Mouse (Mus musculus): ENCODE measurements around the gene Wdhd1. TPM values are rescaled to one million over a fixed set of nuclear protein-coding genes. Genes with fewer than 3 reads are reported as not detected.
A peak's percentile ranks its signal among the peaks of the same experiment; 100 is the strongest.

Gene Wdhd1
- polyA plus RNA-seq, 1 experiment: 6.6 TPM

DNA sequence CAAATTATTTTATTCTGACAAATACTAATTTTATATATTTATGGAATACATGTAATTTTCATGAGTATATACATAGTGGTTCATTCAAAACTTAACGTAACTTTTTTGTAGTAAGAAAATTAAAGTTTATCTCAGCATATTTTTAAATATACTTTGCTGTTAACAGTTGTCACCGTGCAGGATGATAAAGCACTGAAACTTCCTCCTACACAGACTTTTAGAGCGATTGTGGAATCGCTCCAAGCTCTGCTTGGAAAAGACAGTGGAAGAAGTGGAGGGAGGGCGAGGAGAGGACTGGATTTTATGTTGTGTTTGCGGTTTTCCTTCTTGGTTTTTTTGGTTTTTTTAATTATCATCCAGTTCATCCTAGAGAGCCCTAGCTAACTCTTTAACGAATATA, 6.9 kb upstream of the Wdhd1 start:
- DNase-seq (ENCODE audit: extremely low spot score in 1 of 2, low spot score in 1 of 2): peak in 1 of 2 experiments; percentile 45

DNA sequence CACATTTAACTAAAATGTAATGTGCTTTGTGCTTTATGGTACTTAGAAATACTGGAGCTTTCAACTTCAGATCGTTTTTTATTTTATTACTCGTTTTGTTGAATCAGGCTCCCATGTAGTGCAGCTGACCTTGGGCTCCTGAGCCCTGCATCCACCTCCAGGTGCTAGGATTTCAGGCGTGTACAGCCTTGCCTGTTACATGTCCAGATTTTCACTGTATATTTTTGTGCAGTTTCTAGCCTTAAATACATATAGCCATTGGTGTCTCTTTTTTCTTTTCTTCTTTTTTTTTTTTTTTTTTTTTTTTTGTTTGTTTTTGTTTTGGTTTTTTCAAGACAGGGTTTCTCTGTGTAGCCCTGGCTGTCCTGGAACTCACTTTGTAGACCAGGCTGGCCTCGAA, 4.9 kb upstream of the Wdhd1 start:
- DNase-seq (ENCODE audit: extremely low spot score in 1 of 2, low spot score in 1 of 2): no peak

DNA sequence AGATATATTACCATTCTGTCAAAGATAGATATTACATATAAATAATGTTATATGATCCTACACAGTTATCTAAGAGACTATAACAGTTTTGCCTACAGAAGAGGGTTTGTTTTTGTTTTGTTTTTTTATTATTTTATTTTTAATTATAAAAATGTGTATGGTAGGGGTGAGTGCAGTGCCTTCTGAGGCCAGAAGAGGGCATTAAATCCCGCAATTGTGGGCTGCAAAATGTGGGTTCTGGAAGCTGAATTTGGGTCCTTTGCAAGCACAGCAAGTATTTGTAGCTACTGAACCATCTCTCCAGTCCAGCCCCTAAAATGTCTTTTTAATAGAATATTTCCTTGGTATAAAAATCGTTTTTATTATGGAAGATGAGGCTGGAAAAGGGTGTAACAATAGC, 2.4 kb upstream of the Wdhd1 start:
- no peak for DNase-seq (ENCODE audit: extremely low spot score in 1 of 2, low spot score in 1 of 2)

DNA sequence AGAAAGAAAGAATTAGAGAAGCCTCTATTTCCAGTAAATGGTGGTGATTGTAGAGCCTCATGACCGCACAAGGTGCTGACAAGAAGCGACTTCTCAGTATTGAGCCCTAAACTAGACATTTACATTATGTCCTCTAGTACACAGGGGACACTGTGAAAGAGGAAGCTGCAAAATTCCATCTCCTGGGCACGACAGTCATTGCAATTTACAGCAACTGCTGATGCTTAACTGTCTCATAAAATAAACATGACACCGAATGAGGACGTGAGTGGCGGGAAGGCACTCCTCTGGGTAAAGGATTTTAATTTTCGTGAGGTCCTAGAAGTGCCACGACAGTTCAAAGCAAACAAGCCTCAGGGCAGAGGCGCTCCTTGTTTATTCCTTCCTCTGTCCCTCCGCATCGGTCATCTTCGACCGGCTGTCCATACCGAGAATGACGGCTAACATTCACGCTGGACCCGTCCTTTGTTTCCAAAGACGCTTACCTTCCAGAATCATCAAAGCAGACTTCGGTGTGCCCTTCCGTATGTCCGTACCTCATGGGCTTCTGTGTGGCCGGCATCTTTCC, 537 bp downstream of the Wdhd1 start:
- no peak for DNase-seq (ENCODE audit: extremely low spot score in 1 of 2, low spot score in 1 of 2)

DNA sequence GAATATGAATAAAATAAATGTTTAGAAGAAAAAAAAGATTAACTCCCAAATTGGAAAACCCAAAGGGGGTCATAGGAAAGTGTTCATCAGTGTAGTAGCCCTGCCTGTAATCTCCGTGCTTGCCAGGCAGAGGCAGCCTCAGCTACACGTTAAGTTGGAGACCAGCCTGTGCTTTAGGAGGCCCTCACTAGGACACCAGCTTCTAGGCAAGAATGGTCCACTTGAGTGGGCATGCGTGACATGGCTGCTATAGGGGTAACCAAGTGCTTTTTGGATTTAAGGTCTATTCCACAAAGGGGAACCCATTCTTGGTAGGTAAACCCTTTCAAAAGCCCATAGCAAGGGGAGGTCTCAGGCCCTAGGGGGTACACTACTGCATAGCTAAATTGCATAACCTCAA, 1.2 kb downstream of the Wdhd1 start:
- no peak for DNase-seq (ENCODE audit: extremely low spot score in 1 of 2, low spot score in 1 of 2)

DNA sequence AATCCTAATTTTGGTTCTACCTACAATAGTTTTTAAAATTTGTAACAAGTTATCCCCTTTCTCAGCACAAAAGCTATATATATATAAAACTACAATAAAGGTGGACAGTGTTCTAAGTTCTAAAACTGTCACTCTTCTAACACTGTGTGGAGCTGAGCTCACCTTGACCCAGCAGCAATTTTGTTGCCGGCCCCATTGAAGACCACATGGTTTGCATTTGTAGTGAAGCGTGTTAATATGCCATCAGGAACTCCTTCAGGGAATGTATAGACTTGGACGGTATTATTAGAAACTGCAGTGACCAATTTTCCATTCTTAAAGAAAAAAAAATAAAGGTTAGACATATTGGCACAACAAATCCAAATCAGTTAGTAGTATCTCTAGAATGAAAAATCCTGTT, 2.9 kb downstream of the Wdhd1 start:
- DNase-seq (ENCODE audit: extremely low spot score in 1 of 2, low spot score in 1 of 2): no peak

DNA sequence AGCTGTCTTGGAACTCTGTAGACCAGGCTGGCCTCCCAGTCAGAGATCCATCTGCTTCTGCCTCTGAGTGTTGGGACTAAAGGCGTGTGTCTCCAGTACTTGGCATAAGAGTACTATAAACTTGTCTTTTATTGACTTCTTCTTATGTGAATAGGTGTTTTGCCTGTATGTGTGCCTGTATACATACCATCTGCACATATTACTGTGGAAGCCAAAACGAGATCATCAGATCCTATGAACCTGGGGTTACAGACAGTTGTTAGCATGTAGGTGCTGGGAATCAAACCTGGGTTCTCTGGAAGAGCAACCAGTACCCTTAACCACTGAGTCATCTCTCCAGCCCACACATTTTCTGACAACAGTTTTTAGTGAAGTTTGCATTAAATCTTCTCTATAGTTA, 7.0 kb downstream of the Wdhd1 start:
- no peak for DNase-seq (ENCODE audit: extremely low spot score in 1 of 2, low spot score in 1 of 2)

DNA sequence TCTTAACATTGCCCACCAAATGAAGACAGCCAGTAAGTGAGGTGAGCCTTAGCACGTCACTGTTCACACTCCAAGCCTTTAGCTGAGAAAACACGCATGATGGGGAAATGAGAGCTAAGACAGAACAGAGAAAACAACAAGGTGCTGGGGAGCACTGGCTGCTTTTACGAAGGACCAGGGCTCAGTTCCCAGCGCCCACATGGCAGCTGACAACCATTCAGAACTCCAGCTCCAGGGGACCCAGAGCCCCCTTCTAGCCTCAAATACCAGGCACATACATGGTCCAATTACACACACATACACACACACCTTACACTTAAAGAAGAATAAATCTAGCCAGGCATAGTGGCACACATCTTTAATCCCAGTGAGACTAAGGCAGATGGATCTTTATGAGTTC, 7.6 kb downstream of the Wdhd1 start:
- DNase-seq (ENCODE audit: extremely low spot score in 1 of 2, low spot score in 1 of 2): no peak

DNA sequence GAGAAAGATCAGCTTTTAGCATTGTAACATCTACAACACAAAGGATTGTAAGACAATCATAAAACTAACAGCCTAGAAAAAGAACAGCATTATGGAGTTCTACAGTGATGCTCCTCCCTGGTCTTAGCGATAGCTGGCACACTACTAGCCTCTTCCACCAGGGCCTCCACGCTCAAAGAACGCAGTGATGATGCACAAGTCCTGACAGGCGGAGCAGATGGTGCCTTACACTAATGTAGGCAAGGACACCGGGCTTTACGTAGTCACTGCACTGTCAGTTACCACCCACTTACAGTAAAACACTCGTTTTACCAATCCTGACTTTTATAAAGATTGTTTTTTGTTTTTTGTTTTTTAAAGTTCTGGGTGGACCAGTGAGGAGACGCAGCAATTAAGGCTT, 10.8 kb downstream of the Wdhd1 start:
- peak in 1 of 2 experiments; percentile 25 for DNase-seq (ENCODE audit: extremely low spot score in 1 of 2, low spot score in 1 of 2)

DNA sequence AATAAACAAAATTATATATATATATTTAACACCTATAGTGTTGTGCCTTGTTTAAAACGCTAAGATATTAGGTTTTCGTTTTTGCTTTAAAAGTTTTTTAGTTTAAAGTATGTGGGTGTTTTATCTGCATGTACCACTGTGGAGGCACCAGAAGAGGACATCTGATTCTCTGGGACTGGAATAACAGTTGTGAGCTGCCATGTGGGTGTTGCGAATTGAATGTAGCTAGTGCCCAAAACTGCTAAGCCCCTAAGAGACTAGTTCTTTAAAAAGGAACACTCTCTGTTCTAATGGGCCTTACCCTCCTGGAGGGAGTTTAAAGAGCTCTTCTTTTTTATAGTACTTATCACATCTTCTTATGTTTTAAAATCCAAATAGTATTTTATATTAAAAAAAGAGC, 11.8 kb downstream of the Wdhd1 start:
- peak; percentile 40 to 49 for DNase-seq (ENCODE audit: extremely low spot score in 1 of 2, low spot score in 1 of 2)

DNA sequence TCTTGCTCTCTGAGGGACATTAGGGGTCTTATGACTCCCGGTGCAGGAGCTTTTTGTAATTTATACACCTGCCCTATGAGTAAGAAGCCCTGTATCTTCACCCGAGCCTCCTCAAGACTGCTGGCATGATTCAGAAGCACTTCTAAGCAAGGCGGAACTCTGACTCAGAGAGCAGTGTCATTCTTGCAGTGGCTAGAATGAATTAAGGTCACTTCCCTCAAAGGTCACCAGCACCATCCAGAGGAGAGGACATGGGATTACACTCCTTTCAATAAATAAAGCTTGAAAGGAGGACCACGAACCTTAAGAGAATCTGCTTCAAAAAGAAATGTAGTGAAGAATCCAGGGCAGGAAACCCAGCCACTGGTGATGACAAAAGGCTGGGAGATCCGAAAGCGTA, 26.8 kb downstream of the Wdhd1 start:
- DNase-seq (ENCODE audit: extremely low spot score in 1 of 2, low spot score in 1 of 2): no peak

DNA sequence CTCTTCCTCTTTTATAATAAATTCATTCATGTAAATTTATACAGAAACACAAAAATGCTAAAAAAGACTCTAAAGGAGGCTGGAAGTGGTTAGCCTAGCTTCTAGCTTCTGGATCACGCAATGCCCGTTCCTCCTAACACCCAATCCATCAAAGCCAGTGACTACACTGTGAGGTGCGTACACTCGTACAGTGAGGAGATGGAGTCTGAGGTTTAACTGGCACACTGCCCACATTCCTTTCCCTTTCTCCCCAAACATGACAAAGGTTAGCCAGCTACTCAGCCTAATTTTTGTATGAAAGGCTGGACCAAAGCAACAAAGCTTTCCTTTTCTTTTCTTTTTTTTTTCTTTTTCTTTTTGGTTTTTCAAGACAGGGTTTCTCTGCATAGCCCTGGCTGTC, 33.9 kb downstream of the Wdhd1 start:
- no peak for DNase-seq (ENCODE audit: extremely low spot score in 1 of 2, low spot score in 1 of 2)

DNA sequence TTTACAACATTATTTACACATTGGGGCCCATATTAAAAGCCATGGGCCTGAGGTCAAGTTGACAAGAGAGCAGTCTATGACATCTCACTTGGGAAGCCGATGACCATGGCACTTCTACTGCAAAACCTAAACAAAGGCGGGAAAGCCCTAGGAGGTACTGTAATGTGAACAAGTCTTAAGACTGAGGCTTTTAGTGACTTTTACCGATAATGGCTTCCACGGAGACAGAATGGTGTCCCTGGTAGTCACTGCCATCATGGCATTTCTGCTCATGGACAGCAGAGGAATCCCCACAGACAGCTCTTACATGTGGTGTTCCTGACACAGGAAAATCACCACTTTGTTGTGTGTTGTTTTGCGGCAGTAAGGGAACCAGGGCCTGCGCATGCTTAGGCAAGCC, 35.6 kb downstream of the Wdhd1 start:
- DNase-seq (ENCODE audit: extremely low spot score in 1 of 2, low spot score in 1 of 2): no peak

DNA sequence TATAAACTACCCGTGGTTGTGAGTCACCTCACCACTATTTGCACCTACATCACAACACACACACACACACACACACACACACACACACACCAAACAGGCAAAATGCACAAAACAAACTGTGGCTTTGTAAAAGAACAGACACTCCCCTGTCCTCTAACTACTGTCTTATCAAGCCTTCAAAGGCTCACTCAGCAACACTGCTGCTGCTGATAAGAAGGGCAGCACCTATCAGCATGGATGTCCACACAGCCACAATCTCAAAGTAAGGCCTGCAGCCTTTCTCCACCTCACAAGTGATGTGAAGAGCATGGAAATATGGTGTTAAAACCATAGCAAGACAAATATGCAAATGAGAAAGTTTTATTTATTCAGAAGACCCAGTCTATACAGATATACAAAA, 36.1 kb downstream of the Wdhd1 start:
- DNase-seq (ENCODE audit: extremely low spot score in 1 of 2, low spot score in 1 of 2): no peak

DNA sequence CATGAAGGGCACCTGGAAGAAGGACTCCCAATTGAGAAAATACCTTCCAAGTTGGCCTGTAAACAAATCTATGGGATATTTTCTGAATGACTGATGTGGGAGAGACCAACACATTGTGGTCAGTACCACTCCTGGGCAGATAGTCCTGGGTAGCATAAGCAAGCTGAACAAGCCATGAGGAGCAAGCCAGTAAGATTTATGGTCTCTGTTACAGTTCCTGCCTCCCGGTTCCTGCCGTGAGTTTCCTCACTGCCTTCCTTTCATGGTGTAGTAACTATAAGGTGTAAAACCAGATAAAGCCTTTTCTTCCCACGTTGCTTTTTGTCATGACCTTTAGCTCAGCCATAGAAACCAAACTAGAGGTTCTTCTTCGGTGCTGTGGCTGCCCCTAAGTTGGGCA, 39.4 kb downstream of the Wdhd1 start:
- DNase-seq (ENCODE audit: extremely low spot score in 1 of 2, low spot score in 1 of 2): no peak

DNA sequence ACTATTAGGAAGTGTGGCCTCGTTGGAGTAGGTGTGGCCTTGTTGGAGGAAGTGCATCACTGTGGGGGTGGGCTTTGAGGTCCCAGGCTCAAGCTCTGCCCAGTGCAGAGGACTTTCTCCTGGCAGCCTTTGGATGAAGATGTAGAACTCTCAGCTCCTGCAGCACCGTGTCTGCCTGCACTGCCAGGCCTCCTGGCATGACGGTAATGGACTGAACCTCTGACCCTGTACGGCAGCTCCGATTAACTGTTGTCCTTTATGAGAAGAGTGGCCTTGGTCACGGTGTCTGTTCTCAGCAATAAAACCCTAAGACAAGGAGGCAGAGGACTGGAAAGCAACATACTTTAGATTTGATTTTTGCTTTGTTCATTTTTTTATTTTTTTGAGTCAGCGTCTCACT, 40.2 kb downstream of the Wdhd1 start:
- no peak for DNase-seq (ENCODE audit: extremely low spot score in 1 of 2, low spot score in 1 of 2)

DNA sequence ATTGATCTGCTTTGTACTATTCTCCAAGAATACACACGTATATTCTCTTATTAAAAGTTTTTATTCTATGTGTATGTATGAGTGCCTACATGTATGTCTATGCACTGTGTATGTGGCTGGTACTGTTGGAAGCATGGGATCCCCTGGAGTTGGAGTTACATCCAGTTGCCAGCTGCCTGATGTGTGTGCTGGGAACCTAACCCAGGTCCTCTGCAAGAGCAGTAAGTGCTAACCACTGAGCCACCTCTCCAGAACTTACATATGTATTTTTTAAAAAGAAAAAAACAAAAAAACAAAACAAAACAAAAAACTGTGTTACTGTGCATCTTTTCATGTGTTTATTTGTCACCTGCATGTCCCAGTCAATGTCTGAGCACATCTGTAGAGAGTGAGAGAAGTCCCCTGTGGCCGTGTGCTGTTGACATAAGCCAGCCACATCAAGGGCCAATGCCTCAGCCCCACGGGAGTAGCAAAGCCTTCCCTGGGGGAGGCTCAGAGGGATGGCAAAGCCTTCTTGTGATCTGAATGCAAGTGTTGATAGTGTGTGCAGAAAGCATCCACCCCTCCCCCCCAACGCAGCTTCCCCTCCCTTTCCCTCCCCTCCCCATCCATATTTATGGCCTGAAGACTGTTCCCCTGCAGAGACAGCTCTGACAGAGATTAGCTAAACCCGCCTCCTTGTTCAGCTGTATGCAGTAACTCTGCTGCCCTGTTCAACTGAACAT, 42.0 kb downstream of the Wdhd1 start:
- DNase-seq (ENCODE audit: extremely low spot score in 1 of 2, low spot score in 1 of 2): no peak

DNA sequence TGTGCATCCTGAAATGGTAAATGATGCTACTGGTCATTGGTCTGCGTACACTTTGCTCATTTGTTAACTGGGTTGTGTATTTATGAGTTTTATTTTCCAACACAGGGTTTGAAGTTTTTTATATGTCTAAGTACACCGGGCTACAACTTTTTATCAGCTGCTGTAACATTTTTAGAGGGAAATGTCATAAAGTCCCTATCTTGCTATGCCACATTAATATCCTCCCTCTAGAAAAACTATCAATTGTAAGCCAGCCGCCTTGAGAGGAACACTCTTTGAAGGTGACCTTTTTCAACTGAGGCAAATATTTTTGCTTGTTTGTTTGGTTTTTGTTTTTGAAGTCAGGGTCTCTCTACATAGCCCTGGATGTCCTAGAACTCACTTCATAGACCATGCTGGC, 42.6 kb downstream of the Wdhd1 start:
- no peak for DNase-seq (ENCODE audit: extremely low spot score in 1 of 2, low spot score in 1 of 2)

DNA sequence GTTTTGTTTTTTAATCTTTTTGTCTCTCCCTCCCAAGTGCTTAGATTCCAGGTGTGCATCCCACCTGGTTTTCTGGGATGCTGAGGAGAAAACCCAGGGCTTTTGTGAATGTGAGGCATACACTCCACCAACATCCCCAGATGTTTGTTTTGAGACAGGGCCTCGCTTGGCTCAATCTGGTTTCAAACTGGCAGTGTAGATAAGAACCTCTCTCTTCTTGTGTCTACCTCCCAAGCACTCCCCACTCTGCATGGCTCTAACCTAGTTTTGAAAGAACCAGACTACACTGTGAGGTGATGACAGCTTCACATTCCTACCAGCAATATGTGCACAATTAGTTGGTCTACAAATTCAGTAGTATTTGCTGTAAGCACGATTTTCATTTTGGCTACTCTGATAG, 43.1 kb downstream of the Wdhd1 start:
- no peak for DNase-seq (ENCODE audit: extremely low spot score in 1 of 2, low spot score in 1 of 2)

DNA sequence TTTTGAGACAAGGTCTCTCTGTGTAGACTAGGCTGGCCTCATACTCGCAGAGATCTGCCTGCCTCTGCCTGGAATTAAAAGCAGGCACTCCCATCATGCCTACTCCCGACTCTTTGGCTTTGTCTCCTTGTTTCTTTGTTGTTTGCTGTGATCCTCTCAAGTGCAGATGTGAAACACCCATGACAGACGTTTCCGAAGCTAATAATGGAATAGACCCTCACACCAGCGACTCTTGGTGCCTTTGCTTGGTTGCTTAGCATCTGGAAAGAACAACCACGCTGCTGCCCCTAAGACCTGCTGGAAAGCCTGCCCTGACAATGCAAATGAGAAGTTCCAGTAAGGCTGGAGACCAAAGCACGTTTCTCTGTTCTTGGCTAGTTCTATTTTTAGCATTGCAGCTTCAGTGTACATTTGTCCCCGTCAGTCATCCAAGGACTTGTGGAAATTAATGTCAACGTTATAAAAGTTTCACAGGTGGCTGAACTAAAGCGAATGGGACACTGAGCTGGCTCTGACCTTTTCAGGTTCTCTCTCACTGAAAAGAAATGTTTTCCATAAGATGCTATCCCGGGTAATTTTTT, 46.8 kb downstream of the Wdhd1 start:
- DNase-seq (ENCODE audit: extremely low spot score in 1 of 2, low spot score in 1 of 2): no peak

DNA sequence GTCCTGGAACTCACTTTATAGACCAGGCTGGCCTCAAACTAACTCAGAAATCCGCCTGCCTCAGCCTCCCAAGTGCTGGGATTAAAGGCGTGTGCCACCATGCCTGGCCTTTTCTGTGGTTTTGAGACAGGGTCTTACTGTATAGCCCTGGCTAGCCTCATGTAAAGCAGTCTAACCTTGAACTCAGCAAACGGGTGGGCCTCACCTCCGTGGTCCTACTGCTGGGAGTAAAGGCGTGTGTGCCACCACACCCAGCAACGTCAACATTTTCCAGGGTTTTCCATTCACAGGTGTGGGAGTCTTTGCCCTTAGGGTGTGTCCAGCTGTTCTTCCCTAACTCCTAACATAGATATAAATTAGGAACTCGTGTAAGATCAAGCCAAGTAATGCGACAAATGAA, 50.7 kb downstream of the Wdhd1 start:
- no peak for DNase-seq (ENCODE audit: extremely low spot score in 1 of 2, low spot score in 1 of 2)
